Mouse (Mus musculus) CD8-positive naive resting alpha-beta T cell, adult 2 months (primary cell): ENCODE measurements around the gene Gm20683.

ENCODE experiments used
- DNase-seq, 2 experiments: peaks; one replicate each; pipeline ENCODE4 v3.0.0; 2022; ENCODE audit warnings: low read depth in 2 of 2, low spot score in 2 of 2

Gm20683 gene

GRCm38 (mm10) chr17:25842509-25842908 lies 946 bp upstream of the Gm20683 start:
- DNase-seq = no peak

DNA sequence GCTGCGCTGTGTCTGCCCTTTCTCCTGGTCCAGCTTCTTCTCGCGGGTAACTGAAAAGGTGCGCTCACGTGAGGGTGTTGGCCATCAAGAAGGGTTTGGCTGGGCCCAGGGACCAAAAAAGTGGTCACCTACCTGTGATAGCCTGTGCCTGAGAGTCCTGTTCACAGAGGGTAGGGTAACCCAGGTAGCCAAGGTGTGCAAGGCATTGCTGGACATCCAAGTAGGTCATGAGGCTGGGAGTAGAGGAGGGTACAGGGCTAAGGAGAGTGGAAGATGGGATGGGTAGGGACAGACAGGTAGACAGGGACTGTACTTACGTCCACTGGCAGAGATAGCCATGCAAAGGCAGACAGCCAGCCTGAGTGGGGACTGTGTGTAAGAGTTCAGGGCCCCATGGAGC lies 1.0 kb downstream of the Gm20683 start:
- DNase-seq = no peak

- DNase-seq = no peak
These were observed 1.9 kb downstream of the Gm20683 start for GRCm38 (mm10) chr17:25839455-25840235.

DNA sequence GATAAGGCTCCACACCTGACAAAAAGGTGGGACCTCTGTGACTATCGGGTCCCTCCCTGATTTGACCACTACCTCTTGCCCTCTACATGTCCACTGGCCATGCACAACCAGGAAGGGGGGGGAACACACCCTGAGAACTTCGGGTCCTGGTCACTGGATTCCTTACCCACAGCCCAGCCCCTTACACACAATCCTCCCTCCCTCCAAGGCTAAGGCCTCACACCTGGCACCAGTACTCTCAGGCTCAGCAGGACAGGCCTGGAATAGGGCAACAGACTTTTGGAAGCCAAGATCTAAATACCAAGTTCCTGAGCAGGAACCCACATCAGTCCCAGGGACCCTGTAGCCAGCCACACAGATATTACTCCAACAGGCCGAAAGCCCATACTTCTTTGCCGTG lies 2.7 kb downstream of the Gm20683 start:
- no peak for DNase-seq

GRCm38 (mm10) chr17:25837533-25837932 lies 4.0 kb downstream of the Gm20683 start:
- DNase-seq = no peak

DNA sequence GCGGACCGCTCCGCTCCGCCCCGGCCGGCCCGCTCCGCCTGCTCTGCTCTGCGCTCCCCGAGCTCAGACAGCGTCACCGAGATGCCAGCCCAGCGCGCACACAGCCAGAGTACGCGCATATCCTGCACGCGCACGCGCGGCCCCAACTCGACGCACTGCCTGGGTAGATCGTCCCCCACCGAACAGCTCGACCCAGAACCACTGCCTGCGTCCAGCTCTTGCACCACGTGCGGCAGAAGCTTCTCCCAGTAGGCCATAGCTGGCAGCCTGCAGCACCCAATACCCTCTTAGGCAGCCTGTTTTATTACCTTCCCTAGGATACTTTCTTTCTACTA lies 4.5 kb downstream of the Gm20683 start, which contains the start of gene Rhbdl1:
Gene Rhbdl1 (minus strand): TSS at position 220 of the 335 bp plus-strand sequence.
- DNase-seq = peak in 1 of 2 experiments; percentile 38

- no peak for DNase-seq
These were observed 5.0 kb downstream of the Gm20683 start for GRCm38 (mm10) chr17:25836397-25837075.

- no peak for DNase-seq
These were observed 5.7 kb downstream of the Gm20683 start for GRCm38 (mm10) chr17:25835816-25836215.

GRCm38 (mm10) chr17:25835301-25835700 lies 6.3 kb downstream of the Gm20683 start:
- DNase-seq = no peak

GRCm38 (mm10) chr17:25834595-25835222 lies 6.9 kb downstream of the Gm20683 start:
- no peak for DNase-seq

DNA sequence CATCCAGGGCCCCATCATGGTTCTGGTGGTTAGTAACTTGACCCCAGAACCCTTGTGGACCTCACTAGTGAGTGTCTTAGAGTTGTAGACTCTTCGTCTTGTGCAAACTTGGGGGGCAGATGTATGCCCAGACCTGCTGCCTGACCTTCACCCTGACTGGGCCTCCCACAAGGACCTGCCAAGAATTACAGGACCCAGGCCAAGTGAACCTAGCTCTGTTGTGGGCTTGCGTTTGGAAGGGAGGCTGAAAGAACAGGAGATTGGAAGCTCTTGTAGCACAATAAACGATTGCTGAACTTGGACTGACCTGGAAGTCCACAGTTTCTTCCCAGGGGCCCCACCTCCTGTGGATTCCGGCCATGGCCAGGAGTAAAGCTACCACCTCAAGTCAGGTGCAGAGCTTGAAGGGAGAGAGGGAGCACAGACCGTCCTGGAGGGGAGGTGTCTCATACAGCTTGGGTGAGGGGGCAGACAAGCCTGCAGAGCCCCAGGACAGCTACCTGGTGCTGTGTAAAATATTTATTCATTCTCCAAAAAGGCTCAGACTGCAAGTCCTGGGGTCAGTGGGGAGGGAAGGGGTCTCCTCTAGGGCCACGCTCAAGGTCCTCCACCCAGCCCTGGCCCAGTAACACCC lies 7.5 kb downstream of the Gm20683 start:
- no peak for DNase-seq

- DNase-seq = no peak
These were observed 8.3 kb downstream of the Gm20683 start, which contains the start of gene Stub1 for GRCm38 (mm10) chr17:25833291-25833663. Gene Stub1, minus strand, starts transcription at chr17:25833404.

DNA sequence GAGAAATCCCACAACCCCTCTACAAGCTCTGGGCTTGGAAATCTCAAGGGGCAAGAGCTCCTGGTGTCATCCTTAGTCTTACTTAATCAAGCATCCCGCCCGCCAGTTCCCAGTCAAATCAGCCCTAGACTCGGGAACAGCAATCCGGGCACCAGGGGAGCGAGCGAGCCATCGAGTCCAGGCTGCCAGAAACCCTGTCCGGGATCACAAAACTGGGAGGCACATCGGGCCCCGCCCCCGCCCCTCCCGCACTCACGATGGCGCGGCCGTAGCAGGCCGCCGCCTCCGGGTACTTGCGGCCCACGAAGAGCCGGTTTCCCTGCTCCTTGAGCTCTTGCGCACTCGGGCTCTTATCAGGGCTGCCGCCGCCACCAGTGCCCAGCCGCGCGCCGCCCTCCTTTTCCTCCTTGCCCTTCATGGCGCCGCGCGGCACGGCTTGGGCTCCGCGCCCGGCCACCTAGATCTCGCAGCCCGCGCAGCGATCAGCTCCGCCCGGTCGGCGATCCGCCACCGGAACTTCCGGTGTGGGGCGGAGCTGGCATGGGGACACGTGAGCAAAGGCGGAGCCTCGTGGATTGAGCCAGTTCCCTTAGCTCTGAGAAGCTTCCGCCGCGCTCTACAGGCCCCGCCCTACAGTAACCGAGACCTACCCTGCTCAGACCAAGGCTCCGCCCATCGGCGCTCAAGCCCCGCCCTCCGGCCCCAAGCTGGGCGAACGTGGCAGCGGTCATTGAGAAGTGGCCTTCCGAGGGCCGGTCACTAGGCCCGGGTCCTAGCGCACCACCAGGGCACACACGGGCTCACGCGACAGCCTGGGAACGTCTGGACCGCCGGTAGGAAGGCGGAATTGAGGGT lies 8.9 kb downstream of the Gm20683 start:
- peak; percentile 92 to 94 for DNase-seq

GRCm38 (mm10) chr17:25831451-25832281 lies 9.9 kb downstream of the Gm20683 start:
- no peak for DNase-seq

GRCm38 (mm10) chr17:25830806-25831431 lies 10.6 kb downstream of the Gm20683 start:
- no peak for DNase-seq

- DNase-seq = no peak
These were observed 11.3 kb downstream of the Gm20683 start for GRCm38 (mm10) chr17:25830200-25830753.

- DNase-seq = no peak
These were observed 12.0 kb downstream of the Gm20683 start for GRCm38 (mm10) chr17:25829558-25830017.

GRCm38 (mm10) chr17:25828712-25829557 lies 12.6 kb downstream of the Gm20683 start, which contains the start of gene Jmjd8:
Gene Jmjd8, plus strand, starts transcription at chr17:25828867.
- DNase-seq = peak; percentile 47 to 61
